Mouse (Mus musculus) spleen, adult 18-20 months (tissue): ENCODE measurements around the gene Morn1.
A peak's percentile ranks its signal among the peaks of the same experiment; 100 is the strongest.

Experiments
- DNase-seq, 2 experiments: peaks; one replicate each; pipeline ENCODE4 v3.0.0; 2022; ENCODE audit warnings: mixed read lengths in 2 of 2

Morn1 gene

DNA sequence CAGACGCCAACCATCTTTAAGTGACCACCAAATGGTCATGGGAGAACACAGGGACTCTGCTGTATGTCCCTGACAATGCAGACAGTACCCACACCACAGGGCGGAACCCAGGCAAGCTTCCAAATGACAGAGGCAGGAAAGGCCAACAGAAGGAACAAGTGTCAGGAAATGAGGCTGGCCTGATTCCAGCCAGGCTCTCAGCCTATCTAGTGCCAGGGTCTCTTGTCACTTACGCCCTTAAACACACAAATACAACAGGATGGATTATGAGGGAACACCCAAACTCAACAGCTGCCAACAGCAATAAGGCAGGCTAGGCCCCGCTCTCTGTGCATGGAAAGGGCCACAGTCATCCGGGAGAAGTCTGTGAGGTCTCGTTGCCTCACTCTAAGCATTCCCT is 78.2 kb downstream of the Morn1 start:
- DNase-seq, result no peak

DNA sequence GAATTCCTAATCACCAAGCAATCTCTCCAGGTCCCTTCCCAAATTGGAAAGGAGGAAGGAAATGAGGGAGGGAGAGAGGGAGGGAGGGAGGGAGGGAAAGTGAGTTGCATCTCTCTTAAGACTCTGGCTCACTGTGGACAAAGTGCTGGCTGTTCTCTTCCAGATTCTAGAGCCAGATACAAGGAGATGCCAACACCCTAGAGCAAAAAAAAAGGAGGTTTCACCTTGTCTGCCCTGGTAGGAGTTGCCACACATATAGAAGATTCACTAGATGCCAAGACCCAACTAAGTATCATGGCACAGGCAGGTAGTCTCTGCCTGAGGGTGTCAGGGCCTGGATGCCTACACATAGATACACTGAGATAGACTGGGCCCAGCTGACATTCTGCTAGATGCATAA is 79.5 kb downstream of the Morn1 start:
- DNase-seq, result no peak

DNA sequence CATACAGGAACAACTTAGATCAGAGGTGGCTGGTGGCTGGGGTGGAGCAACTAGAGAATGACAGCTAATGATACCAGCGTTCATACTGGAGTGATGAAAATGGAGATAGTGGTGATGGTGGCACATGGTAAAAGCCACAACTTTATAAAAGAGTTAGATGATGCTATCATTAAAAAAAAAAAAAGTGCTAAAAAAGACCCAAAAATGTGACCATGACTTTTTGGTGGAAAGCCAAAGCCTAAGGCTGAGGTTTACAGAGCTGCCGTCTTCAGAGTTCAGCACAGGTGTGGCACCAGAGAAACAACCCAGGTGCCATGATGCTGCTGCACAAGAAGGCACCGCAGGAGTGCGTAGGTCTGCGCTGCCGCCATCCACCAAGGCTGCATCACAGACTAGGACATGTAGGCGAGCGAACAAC is 82.5 kb downstream of the Morn1 start:
- no peak for DNase-seq

DNA sequence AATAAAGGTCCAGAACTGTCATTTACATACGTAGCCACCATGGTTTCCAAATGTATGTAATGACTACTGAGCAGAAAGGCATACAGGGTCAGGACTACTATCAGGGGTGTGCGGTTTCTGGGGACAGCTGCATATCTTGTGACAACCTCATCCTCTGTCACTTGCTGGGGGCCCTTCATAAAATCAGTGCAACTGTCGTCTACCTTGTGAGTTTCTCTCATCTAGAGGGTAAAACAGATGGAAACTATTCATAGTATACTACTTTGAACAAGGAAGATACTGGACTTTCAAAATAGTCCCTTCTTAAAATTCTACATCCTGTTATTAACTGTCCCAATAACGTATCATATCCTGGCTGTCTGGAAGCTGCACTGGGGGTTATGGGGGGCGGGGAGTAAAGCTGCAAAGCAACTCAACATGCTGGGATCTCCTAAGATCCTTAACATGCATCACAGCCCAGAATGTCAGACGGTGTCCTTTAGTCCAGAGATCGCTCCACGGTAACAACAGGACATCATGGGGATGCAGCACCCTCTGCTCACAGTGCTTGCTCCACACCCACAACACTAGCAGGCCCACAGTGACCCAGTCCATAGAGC is 84.3 kb downstream of the Morn1 start:
- no peak for DNase-seq

DNA sequence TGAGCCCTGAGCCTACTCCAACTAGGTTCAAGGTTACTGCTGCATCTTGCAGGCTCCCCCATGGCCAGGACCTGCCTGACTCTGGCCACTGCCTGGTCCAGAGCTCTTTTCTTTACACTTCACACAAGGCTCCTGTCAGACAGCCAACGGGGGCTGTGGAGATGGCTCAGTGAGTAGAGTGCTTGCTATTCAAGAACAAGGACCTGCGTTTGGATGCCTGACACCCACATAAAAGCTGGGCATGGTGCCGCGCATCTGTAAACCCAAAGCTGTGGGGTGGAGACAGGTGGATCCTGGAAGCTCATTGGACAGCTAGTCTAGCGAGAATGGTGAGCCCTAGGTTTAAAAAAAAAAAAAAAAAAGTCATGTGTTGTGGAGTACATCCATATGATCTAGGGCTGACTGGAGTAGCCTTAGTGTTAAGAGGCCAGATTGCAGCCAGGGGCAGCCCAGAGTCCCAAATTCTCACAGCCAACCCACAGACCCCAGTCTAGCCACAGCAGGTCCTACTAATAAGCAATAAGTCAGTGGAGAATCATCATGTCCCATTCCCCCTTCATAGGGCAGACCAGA is 85.7 kb downstream of the Morn1 start:
- no peak for DNase-seq

DNA sequence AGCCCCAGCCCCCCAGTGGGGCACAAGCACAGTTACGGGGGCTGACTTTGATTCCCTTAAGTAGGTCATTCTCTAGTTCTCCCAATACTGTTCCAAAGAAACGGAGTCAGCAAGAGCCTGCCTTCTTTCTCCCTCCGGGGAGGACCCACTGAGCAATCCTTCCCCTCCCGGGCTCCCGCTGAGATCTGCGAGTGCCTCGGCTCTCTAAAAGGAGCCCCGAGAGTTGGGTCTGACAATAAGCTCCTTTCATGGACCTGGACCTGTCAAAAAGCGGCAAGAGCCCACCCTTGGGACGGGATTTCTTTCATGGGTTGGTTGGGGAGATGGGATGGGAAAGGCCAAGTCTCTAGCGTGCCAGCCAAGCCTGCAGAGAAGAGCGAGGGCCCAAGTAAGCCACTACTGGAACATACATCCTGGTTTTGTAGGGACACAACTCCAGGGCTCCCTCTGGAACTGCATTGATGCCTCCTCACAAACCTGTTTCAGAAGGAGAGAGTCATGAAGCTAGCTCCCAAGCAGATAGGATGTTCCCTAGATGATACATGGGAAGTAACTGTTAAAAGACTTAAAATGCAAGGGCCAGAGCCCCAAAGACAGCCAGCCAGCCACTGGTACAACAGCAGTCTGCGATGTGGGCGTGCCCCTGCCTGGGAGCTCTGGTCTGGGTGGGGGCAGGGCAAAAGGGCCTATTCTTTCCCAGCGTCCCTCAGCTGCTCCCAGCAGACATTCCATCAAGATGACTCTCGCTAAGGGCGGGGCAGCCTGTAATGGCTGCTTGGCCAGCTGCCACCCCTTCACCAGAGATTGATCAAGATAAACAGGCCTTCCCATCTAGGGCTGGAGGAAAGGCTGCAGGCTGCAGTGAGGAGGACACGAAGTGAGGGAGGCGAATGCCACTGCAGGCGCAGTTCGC is 86.8 kb downstream of the Morn1 start:
- peak; percentile 34 to 37 for DNase-seq

DNA sequence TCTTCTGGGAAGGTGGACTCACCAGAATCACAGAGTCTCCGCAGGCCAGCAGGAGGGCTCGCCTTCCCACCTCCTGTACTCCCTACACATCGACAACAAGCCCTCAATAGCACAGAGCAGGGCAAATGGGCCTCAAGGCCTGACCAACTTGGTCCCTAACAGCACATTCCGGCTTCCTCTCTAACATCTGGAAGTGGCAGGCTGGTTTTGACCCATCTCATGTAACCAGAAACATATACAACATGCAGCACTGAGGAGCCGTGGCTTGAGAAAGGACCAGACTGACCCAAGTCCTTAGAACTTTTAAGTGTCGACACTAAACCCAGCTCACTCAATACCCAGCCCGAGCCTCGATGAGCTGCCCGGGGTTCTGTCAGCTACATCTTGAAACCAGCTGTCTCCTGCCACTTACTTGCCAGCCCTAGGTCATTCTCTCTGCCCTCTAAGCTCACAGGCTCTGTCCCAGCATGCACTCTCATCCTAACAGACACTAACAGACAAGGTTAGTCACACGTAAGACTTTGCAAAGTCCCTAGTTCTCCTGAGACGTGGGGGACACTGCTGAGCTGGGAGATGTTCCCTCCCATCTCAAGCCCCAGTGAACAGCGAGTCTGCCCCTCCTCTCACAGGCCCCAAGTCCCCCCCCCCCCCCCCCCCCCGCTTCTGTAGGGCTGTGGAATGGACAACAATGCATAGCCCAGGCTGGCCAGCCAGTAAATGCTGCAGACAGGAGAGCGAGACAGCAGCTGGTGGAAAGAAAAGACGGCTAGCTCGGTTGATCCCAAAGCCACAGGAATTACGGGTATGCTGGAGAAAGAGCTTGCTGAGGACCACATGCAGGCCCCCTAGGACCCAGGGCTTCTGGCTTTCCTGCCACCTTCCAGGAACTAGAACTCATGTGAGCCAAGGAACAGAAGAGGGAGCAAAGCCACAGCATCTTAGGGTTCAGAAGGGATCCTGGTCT is 87.7 kb downstream of the Morn1 start:
- DNase-seq, result no peak

DNA sequence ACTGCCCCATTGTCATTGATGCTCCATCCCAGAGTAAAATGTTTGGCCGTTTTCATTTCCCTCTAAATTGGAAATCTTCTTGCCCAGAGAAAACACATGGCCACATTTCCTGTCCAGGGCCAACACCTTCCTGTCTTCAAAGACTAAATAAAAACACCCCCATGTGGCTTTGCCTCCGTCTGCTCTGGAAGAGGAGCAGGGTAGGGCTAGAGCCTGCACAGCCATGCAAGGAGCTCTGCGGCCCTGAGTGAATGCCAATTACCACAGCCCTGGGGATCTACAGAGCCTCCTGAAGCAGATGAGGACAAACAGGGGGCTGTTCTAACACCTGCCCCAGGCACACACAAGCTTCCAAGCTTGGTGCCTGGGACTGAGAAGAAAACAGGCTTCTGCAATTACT is 89.8 kb downstream of the Morn1 start:
- no peak for DNase-seq

DNA sequence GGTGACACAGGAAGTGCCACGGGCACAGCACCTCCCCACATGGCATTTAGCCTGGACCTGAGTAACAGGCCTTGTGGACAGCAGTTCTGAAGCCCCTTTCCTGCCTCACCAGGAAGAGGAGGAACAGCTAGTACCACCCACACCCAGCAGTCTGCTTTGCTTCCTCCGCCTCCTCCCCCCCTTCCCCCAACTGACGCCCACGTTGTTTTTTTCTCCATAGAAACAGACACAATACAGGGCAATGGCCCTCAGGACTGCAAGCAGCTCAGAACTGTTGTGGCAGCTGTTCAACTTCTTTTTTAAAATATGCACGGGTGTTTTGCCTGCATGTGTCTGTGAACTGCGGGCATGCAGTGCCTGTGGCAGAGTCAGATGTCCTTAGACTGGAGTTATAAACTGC is 91.9 kb downstream of the Morn1 start:
- DNase-seq, result peak; percentile 42 to 50

DNA sequence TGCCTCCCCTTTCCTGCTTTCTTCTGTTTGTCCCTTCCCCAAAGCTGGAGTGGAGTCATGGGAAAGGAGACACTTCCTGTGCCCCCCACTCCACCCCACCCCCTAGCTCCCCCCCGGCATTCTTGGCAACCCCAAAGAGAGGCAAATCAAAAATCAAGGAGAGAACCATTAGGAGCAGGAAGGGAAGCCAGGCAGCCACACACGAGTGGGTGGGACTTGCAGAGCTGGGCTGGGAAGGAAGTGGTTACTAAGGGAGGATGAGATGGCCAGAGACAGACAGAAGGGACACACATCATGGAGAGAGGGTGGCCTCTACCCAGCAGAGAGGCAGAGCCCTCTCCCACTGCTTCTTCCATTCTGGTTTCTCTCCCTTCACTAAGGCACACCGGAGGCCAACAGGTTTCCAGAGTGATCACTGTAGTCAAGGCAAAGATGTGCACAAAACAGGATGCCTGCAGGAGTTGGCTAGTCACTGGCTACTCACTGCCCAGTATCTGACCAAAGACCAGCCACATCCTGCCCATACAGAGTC is 92.7 kb downstream of the Morn1 start:
- DNase-seq, result no peak

DNA sequence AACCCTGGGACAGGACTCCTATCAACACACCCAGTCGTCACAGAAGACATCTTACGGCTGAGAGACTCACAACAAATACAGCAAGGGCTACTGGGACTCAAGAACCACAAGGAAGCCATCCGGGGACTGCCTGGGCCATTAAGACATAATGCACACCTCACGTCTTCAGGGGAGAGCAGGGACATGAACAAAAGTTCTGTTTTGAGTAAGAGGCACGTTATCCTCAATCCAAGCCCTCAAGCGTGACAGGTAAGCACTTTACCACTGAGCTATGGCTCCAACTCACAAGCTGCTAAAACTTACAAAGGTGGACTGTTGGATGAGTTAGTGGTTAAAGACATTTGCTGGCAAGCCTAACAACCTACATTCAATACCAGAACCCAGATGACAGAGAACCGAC is 96.8 kb downstream of the Morn1 start:
- no peak for DNase-seq

DNA sequence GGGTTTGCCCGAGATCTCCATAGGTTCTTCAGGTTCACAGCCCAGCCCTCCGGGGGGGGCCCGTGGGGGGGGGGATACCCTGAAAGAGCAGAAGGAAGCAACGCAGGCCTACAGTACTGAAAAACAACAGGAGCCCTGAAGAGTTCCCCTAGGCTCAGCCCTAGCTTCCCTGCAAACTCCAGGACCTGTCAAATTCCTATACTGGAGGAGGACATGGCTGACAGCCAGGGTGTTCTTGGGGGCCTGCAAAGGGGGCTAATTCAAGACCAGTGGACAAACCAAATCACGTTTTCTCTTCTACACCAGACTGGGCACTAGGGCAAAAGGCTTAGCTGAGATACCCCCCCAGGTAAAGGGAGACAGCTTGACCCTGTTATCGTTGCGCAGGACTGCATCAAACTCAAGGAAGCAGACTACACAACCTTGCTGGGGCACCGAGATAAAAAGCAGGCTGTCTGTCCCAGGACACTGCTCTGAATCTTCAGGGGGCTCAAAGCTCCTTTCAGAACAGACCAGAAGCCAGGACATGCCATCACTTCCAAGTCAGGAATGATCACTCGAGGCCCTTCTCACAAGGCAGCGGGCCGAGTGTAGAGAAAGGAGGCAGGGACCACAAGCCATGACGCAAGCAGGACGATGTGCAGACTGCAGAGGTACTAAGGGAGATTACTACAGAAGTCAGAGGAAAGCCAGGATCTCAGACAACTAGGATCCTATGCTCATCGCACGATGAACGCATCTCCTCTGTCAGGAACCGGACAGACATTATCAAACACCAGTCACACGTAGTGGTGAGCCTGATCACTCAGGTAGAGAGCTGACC is 98.1 kb downstream of the Morn1 start:
- DNase-seq, result no peak

DNA sequence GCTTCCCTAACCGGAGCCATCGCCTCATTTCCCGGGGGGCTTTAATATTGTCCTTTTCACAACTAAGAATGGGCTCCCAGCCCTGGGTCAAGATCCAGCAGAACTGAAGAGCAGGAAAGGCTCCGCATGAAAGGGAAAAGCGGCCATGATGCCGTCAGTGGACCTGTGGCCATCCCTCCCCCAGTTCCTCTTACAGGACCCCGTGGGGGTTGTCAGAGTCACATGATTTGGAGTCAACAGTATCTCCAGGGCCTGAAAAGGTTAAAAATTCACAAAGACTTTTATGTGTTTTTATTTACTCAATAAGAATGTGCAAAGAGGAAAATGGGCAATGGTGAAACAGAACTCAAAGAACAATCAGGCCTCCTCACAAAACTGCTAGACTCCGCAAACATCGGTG is 99.5 kb downstream of the Morn1 start:
- no peak for DNase-seq

DNA sequence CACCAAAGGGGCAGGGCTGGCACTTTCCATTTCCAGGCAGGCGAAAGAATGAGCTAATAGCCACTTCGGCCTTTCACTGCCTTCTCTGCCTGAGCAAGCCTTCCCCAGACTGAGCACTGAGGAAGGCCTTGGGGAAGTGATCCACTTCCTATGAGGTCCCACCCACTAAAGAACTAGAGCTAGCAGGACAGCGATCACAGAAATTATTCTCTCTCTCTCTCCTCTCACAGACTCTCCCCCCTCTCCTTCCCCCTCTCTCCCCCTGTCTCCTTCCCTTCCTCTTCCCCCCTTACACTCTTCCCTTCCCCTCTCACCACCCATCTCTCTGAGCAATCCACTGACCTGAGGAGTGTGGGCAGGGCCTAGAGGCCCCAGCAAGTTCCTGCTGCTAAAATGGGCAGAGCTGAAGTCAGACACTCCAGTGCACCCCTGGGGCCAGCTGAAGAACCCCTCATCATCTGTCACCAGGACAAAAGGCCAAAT is 100.9 kb downstream of the Morn1 start:
- DNase-seq, result no peak

DNA sequence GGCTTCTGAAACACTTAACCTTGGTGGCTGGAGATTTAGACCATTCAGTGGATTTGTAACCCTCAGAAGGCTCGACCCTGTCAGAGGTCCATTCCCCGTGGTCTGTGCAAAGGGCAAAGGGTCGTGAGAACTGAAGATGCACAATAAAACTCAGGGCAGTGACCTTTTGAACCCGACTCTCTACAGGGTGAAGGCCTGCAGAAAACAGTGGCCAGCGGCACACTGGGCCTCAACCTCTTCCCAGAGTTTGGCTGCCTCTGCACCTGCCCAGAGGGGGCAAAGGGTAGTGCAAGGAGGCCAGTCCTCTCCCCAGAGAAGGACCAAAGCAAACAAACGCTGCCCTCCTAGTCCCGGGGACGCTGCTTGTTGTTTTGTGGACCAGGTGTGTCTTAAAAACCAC is 102.0 kb downstream of the Morn1 start:
- no peak for DNase-seq

DNA sequence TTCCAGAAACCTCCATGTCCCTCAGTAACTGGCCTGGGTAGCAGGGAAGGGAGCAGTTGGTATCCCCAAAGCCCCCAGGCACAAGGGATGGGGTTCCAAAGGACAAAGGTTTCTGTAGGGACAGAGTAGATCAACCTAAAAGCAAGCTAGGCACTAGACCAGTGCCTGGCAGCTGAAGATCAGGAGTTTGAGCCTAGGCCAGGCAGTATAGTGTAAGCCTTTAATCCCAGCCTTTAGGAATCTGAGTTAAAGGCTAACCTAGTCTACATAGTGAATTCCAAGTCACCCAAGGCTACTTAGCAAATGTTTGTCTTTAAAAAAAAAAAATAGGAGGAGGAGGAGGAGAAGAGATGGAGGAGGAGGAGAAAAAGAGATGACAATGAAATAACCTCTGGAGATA is 102.4 kb downstream of the Morn1 start:
- no peak for DNase-seq

DNA sequence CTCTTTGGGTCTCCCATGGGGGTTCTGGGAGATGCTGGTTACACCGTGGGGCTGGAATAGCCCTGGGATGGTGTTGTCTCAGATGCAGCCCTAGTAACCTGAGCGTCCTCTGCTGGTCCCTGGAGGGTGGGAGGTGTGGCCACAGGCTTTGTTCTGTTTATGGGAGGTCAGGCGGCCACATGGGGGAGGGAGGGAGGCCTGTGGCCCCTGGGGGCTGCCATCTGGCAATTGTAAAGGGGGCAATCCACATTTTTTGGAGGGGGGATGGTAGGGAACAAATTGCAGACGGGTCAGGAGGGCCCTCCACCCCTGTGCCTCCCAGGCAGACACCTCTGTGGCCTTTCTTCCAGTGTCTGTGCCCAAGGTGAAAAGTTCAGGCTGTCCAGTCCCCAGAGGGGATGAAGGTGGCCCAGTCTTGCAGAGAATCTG is 103.3 kb downstream of the Morn1 start:
- DNase-seq, result no peak

DNA sequence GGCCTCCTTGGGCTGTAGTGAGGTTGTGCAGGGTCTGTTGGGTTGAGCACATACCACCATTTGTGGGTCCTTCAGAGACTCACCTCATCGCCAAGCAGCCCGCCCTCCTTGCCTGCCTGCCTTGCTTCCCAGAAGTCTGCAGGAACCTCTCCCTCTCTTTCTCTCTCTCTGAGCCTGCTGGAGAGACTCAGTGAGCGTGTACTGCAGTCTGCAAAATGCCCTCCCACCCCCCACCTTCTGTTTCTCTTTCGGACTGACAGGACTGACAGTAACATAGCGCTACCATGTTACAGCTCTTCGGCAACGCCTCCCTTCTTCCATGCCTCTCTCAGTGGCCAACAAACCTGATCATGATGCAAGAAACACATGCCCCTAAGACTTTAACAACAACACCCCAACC is 103.9 kb downstream of the Morn1 start:
- DNase-seq, result no peak
